Mouse (Mus musculus) midbrain, embryonic 13.5 days (tissue): ENCODE data around the gene Rab11a. TPM values are rescaled to one million over a fixed set of nuclear protein-coding genes. Genes with fewer than 3 reads are reported as not detected.

Experiments used
- ATAC-seq: fragments of 200-750 bp; cut with Nextera tagmentation; 2 replicates; pipeline ENCODE4 v1.8.0; 2017; ENCODE audit warnings: mild to moderate bottlenecking, moderate TSS enrichment, moderate library complexity
- H3K27ac ChIP-seq: fragments of 300-500 bp; sonication (generic); 2 replicates; pipeline ENCODE4 v1.5.1; 2015; ENCODE audit warnings: inconsistent platforms, mild to moderate bottlenecking, moderate library complexity
- H3K27me3 ChIP-seq: fragments of 300-500 bp; sonication (generic); 2 replicates; pipeline ENCODE4 v1.6.1; 2015; ENCODE audit warnings: mild to moderate bottlenecking, inconsistent platforms
- H3K36me3 ChIP-seq: fragments of 300-500 bp; sonication (generic); 2 replicates; pipeline ENCODE4 v1.6.1; 2015; ENCODE audit warnings: mild to moderate bottlenecking, inconsistent platforms
- H3K4me1 ChIP-seq: fragments of 300-500 bp; sonication (generic); replicated peaks from 2 replicates; pipeline ENCODE4 v1.6.1; 2015; ENCODE audit warnings: inconsistent platforms
- H3K4me2 ChIP-seq: fragments of 300-500 bp; sonication (generic); replicated peaks from 2 replicates; pipeline ENCODE4 v1.6.1; 2015; ENCODE audit warnings: moderate library complexity, mild to moderate bottlenecking, inconsistent platforms
- H3K4me3 ChIP-seq: fragments of 300-500 bp; sonication (generic); replicated peaks from 2 replicates; pipeline ENCODE4 v1.5.1; 2015; ENCODE audit warnings: mild to moderate bottlenecking, inconsistent platforms
- H3K9ac ChIP-seq: fragments of 300-500 bp; sonication (generic); replicated peaks from 2 replicates; pipeline ENCODE4 v1.6.1; 2015; ENCODE audit warnings: mild to moderate bottlenecking, inconsistent platforms
- H3K9me3 ChIP-seq: fragments of 300-500 bp; sonication (generic); 2 replicates; pipeline ENCODE4 v1.6.1; 2016; ENCODE audit warnings: mild to moderate bottlenecking, inconsistent platforms
- WGBS: fragments of 180-500 bp; shearing (Covaris S2); methylation state at CpG from one replicate; pipeline ENCODE4 v1.1.7; 2015; 5-methylcytosine and 5-hydroxymethylcytosine counted together
- polyA plus RNA-seq: library from polyadenylated mRNA; unstranded; fragments of >200 nt; fragmentation: Nextera tagmentation; extraction: Ambion mirVana; gene quantifications from 2 replicates; pipeline ENCODE4 v1.2.1, GENCODE M21; 2015

The Rab11a gene
- polyA plus RNA-seq, 1 experiment from 2014 or later, result 397 TPM

GRCm38 (mm10) chr9:64771236-64771635 lies 33.7 kb upstream of the Rab11a start:
- Histone ChIP-seq H3K27me3 (no peaks in the 10 kb centered on the region), H3K9ac (no peak overlapping the region), H3K27ac (peak overlapping the region; percentile 25; the same call in 1 of the 2 replicates), H3K4me2 (no peak overlapping the region), H3K36me3 (no peaks in the 10 kb centered on the region), H3K4me3 (no peak overlapping the region), H3K9me3 (no peaks in the 10 kb centered on the region), H3K4me1 (peaks cover 16% of the 10 kb centered on the region)
- ATAC-seq, result no peak
- 58% methylated on average over 5 of the region's 5 CpGs for WGBS

GRCm38 (mm10) chr9:64770411-64770849 lies 32.9 kb upstream of the Rab11a start:
- peaks cover 16% of the 10 kb centered on the region for H3K4me1 ChIP-seq
- 92% methylated on average over 5 of the region's 5 CpGs for WGBS
- ATAC-seq, result no peak
- H3K27me3 ChIP-seq, result no peaks in the 10 kb centered on the region
- H3K36me3 ChIP-seq, result no peaks in the 10 kb centered on the region
- no peak overlapping the region for H3K9ac ChIP-seq
- H3K4me2 ChIP-seq, result no peak overlapping the region
- H3K27ac ChIP-seq, result no peak overlapping the region
- H3K9me3 ChIP-seq, result no peaks in the 10 kb centered on the region
- H3K4me3 ChIP-seq, result no peak overlapping the region

GRCm38 (mm10) chr9:64769911-64770310 lies 32.4 kb upstream of the Rab11a start:
- 91% methylated on average over 6 of the region's 6 CpGs for WGBS
- Histone ChIP-seq H3K9ac (no peak overlapping the region), H3K4me1 (peaks cover 14% of the 10 kb centered on the region), H3K27me3 (no peaks in the 10 kb centered on the region), H3K36me3 (no peaks in the 10 kb centered on the region), H3K9me3 (no peaks in the 10 kb centered on the region), H3K4me2 (no peak overlapping the region), H3K4me3 (no peak overlapping the region), H3K27ac (no peak overlapping the region)
- no peak for ATAC-seq

- WGBS, result 49% methylated on average over 9 of the region's 9 CpGs
Observed at GRCm38 (mm10) chr9:64769066-64769695, 31.6 kb upstream of the Rab11a start.

GRCm38 (mm10) chr9:64767796-64768195 lies 30.2 kb upstream of the Rab11a start:
- Histone ChIP-seq H3K27ac (no peak overlapping the region), H3K4me1 (peaks cover 5% of the 10 kb centered on the region; the same call in 1 of the 2 replicates), H3K4me2 (no peak overlapping the region), H3K9ac (no peak overlapping the region), H3K9me3 (no peaks in the 10 kb centered on the region), H3K27me3 (no peaks in the 10 kb centered on the region), H3K36me3 (no peaks in the 10 kb centered on the region), H3K4me3 (no peak overlapping the region)
- 65% methylated on average over 1 of the region's 1 CpGs for WGBS
- no peak for ATAC-seq

More at GRCm38 (mm10) chr9:64769066-64769695, 31.6 kb upstream of the Rab11a start:
- Histone ChIP-seq H3K27ac (no peak overlapping the region), H3K9ac (no peak overlapping the region), H3K4me1 (peaks cover 7% of the 10 kb centered on the region), H3K36me3 (no peaks in the 10 kb centered on the region), H3K4me2 (no peak overlapping the region), H3K9me3 (no peaks in the 10 kb centered on the region), H3K27me3 (no peaks in the 10 kb centered on the region), H3K4me3 (no peak overlapping the region)
- ATAC-seq, result no peak

- ATAC-seq, result no peak
- Histone ChIP-seq H3K27me3 (no peaks in the 10 kb centered on the region), H3K9me3 (no peaks in the 10 kb centered on the region), H3K4me1 (peaks cover 4% of the 10 kb centered on the region; the same call in 1 of the 2 replicates), H3K36me3 (no peaks in the 10 kb centered on the region), H3K4me3 (no peak overlapping the region), H3K27ac (no peak overlapping the region), H3K4me2 (no peak overlapping the region), H3K9ac (no peak overlapping the region)
- 86% methylated on average over 3 of the region's 3 CpGs for WGBS
Observed at GRCm38 (mm10) chr9:64766136-64766535, 28.6 kb upstream of the Rab11a start.

- Histone ChIP-seq H3K4me3 (no peak overlapping the region), H3K9ac (no peak overlapping the region), H3K4me1 (no peaks in the 10 kb centered on the region), H3K9me3 (no peaks in the 10 kb centered on the region), H3K4me2 (no peak overlapping the region), H3K36me3 (no peaks in the 10 kb centered on the region), H3K27ac (no peak overlapping the region), H3K27me3 (no peaks in the 10 kb centered on the region)
- ATAC-seq, result no peak
- WGBS, result 85% methylated on average over 2 of the region's 2 CpGs
Observed at GRCm38 (mm10) chr9:64764824-64765223, 27.3 kb upstream of the Rab11a start.

GRCm38 (mm10) chr9:64758052-64758451 lies 20.5 kb upstream of the Rab11a start:
- H3K27ac ChIP-seq, result no peak overlapping the region
- 55% methylated on average over 14 of the region's 14 CpGs for WGBS
- no peaks in the 10 kb centered on the region for H3K27me3 ChIP-seq

GRCm38 (mm10) chr9:64752575-64752974 lies 15.0 kb upstream of the Rab11a start:
- Histone ChIP-seq H3K4me2 (no peak overlapping the region), H3K27me3 (no peaks in the 10 kb centered on the region), H3K4me1 (no peaks in the 10 kb centered on the region), H3K36me3 (no peaks in the 10 kb centered on the region), H3K9me3 (no peaks in the 10 kb centered on the region), H3K4me3 (no peak overlapping the region), H3K27ac (no peak overlapping the region), H3K9ac (no peak overlapping the region)
- ATAC-seq, result no peak
- 92% methylated on average over 5 of the region's 5 CpGs for WGBS

More at GRCm38 (mm10) chr9:64758052-64758451, 20.5 kb upstream of the Rab11a start:
- no peak for ATAC-seq
- Histone ChIP-seq H3K36me3 (no peaks in the 10 kb centered on the region), H3K4me3 (no peak overlapping the region), H3K4me1 (0 out of 2 replicates have a peak, but pooled peaks cover 6% of the 10 kb centered on the region), H3K9me3 (no peaks in the 10 kb centered on the region), H3K4me2 (no peak overlapping the region), H3K9ac (no peak overlapping the region)

GRCm38 (mm10) chr9:64749314-64749713 lies 11.8 kb upstream of the Rab11a start:
- Histone ChIP-seq H3K36me3 (no peaks in the 10 kb centered on the region), H3K4me3 (no peak overlapping the region), H3K9me3 (no peaks in the 10 kb centered on the region), H3K9ac (no peak overlapping the region), H3K4me1 (no peaks in the 10 kb centered on the region), H3K4me2 (no peak overlapping the region), H3K27me3 (no peaks in the 10 kb centered on the region), H3K27ac (no peak overlapping the region)
- no peak for ATAC-seq
- 76% methylated on average over 6 of the region's 6 CpGs for WGBS

GRCm38 (mm10) chr9:64747735-64748134 lies 10.2 kb upstream of the Rab11a start:
- Histone ChIP-seq H3K36me3 (no peaks in the 10 kb centered on the region), H3K4me3 (no peak overlapping the region), H3K27ac (no peak overlapping the region), H3K9me3 (no peaks in the 10 kb centered on the region), H3K9ac (no peak overlapping the region), H3K4me1 (no peaks in the 10 kb centered on the region), H3K4me2 (no peak overlapping the region), H3K27me3 (no peaks in the 10 kb centered on the region)
- 85% methylated on average over 4 of the region's 4 CpGs for WGBS
- no peak for ATAC-seq

GRCm38 (mm10) chr9:64742453-64742852 lies 4.9 kb upstream of the Rab11a start:
- no peak overlapping the region for H3K4me3 ChIP-seq

GRCm38 (mm10) chr9:64739001-64739400 lies 1.4 kb upstream of the Rab11a start:
- ATAC-seq, result no peak
- H3K9ac ChIP-seq, result no peak overlapping the region
- no peak overlapping the region for H3K27ac ChIP-seq
- H3K4me1 ChIP-seq, result peaks cover 8% of the 10 kb centered on the region
- 93% methylated on average over 2 of the region's 2 CpGs for WGBS
- no peaks in the 10 kb centered on the region for H3K27me3 ChIP-seq
- H3K4me3 ChIP-seq, result no peak overlapping the region
- H3K9me3 ChIP-seq, result no peaks in the 10 kb centered on the region
- no peaks in the 10 kb centered on the region for H3K36me3 ChIP-seq
- H3K4me2 ChIP-seq, result no peak overlapping the region

More at GRCm38 (mm10) chr9:64742453-64742852, 4.9 kb upstream of the Rab11a start:
- H3K4me1 ChIP-seq, result no peaks in the 10 kb centered on the region
- H3K27ac ChIP-seq, result no peak overlapping the region
- no peak for ATAC-seq
- no peaks in the 10 kb centered on the region for H3K36me3 ChIP-seq
- WGBS, result 68% methylated on average over 1 of the region's 1 CpGs
- no peaks in the 10 kb centered on the region for H3K27me3 ChIP-seq
- no peak overlapping the region for H3K9ac ChIP-seq
- no peaks in the 10 kb centered on the region for H3K9me3 ChIP-seq
- no peak overlapping the region for H3K4me2 ChIP-seq
